Mouse (Mus musculus) 416B (cell line): ENCODE results near the gene Vmn2r-ps130.
"Not testable (repeated sequence)": the region's sequence is repeated elsewhere in the genome, so short reads cannot be mapped to it uniquely, and the experiment has no call there.

ENCODE experiments used
- DNase-seq: peaks from one replicate; pipeline ENCODE4 v3.0.0; 2011; ENCODE audit warnings: low read depth

The Vmn2r-ps130 gene

DNA sequence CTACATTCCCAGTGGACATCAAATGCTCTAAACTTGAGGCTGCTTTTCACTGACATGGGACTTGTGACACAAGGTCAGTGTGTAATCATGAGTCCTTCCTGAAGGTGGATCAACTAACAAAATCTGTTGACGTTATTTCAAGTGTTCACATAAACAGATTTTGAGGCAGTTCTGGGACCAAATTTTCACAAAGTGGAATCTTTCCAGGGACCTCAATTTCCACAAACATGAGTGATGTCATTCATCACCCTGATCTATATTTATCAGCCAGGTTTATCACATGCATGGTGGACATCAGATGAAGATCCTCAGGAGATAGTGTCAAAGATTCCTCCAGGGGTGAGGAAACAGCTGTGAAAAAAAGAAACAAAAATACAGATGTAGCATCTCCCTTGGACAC, at the start of gene Vmn2r-ps130:
Gene Vmn2r-ps130 (plus strand): TSS at position 301 of the 400 bp plus-strand sequence.
- not testable (repeated sequence) for DNase-seq
